Mouse (Mus musculus): ENCODE measurements around the gene Shc3.

GRCm38 (mm10) chr13:51391359-51391916 is 177.8 kb downstream of the Shc3 start:
- no peak for TF ChIP-seq CTCF (IDR thresholded peaks at IDR 0.05; ENCODE audit: low read depth)
- no peak for TF ChIP-seq EP300 (IDR thresholded peaks at IDR 0.05; ENCODE audit: low read depth)
